Mouse (Mus musculus) erythroblast, embryonic 14.5 days (primary cell): ENCODE measurements around the gene Fmo3. TPM values are rescaled to one million over a fixed set of nuclear protein-coding genes. Genes with fewer than 3 reads are reported as not detected.

ENCODE experiments used
- H3K27me3 ChIP-seq: 2 replicates; pipeline ENCODE4 v1.6.1; 2012; ENCODE audit warnings: inconsistent platforms; ENCODE audit not compliant: control insufficient read depth
- H3K36me3 ChIP-seq: 2 replicates; pipeline ENCODE4 v1.6.1; 2012; ENCODE audit warnings: mild to moderate bottlenecking, inconsistent platforms; ENCODE audit not compliant: control insufficient read depth
- H3K4me1 ChIP-seq: 2 replicates; pipeline ENCODE4 v1.6.1; 2012; ENCODE audit warnings: inconsistent platforms; ENCODE audit not compliant: control insufficient read depth
- H3K4me3 ChIP-seq: replicated peaks from 2 replicates; pipeline ENCODE3; 2012; ENCODE audit warnings: moderate library complexity, mild to moderate bottlenecking, inconsistent platforms
- H3K9me3 ChIP-seq: 2 replicates; pipeline ENCODE4 v1.6.1; 2012; ENCODE audit warnings: low read length, inconsistent platforms, mixed read lengths; ENCODE audit not compliant: control insufficient read depth
- GATA1 ChIP-seq: IDR thresholded peaks from 2 replicates; pipeline ENCODE4 v1.6.1; 2012; ENCODE audit warnings: low read length, inconsistent platforms, mixed read lengths
- TAL1 ChIP-seq: IDR thresholded peaks from 3 replicates; pipeline ENCODE4 v1.6.1; 2012; ENCODE audit warnings: low read length, inconsistent platforms, mixed read lengths
- polyA plus RNA-seq: library from polyadenylated mRNA; stranded (reverse); fragments of >175 nt; gene quantifications from 2 replicates; pipeline ENCODE4 v1.2.3, GENCODE M21; 2012

Fmo3 gene
- polyA plus RNA-seq: not detected in 2 replicates

GRCm38 (mm10) chr1:162984428-162984827 is at the start of gene Fmo3:
TSS of gene Fmo3 (minus strand) at chr1:162984528.
- H3K4me3 ChIP-seq: no peak within 1 kb of the TSS
- no peaks in the 10 kb centered on the region for H3K36me3 ChIP-seq
- no peaks in the 10 kb centered on the region for H3K27me3 ChIP-seq
- no peaks in the 10 kb centered on the region for H3K4me1 ChIP-seq
- no peak for TF ChIP-seq GATA1
- no peak for TF ChIP-seq TAL1
- peaks cover 3% of the 10 kb centered on the region; the same call in 1 of the 2 replicates for H3K9me3 ChIP-seq

GRCm38 (mm10) chr1:163023075-163023474 is 38.7 kb upstream of the Fmo3 start:
- TF ChIP-seq TAL1: no peak
- no peak for TF ChIP-seq GATA1
- no peaks in the 10 kb centered on the region for H3K27me3 ChIP-seq
- H3K4me1 ChIP-seq: no peaks in the 10 kb centered on the region
- peaks cover 2% of the 10 kb centered on the region; the same call in 1 of the 2 replicates for H3K9me3 ChIP-seq
- no peaks in the 10 kb centered on the region for H3K36me3 ChIP-seq
- H3K4me3 ChIP-seq: no peak overlapping the region

- H3K9me3 ChIP-seq: no peaks in the 10 kb centered on the region
- H3K36me3 ChIP-seq: no peaks in the 10 kb centered on the region
- no peak overlapping the region for H3K4me3 ChIP-seq
- H3K27me3 ChIP-seq: no peaks in the 10 kb centered on the region
- H3K4me1 ChIP-seq: no peaks in the 10 kb centered on the region
- TF ChIP-seq GATA1 (no peak), TAL1 (no peak)
Measured at GRCm38 (mm10) chr1:163009220-163009619, 24.9 kb upstream of the Fmo3 start.

- TF ChIP-seq GATA1: no peak
- TF ChIP-seq TAL1: no peak
- no peaks in the 10 kb centered on the region for H3K36me3 ChIP-seq
- no peaks in the 10 kb centered on the region for H3K4me1 ChIP-seq
- H3K9me3 ChIP-seq: no peaks in the 10 kb centered on the region
- H3K27me3 ChIP-seq: no peaks in the 10 kb centered on the region
- H3K4me3 ChIP-seq: no peak overlapping the region
Measured at GRCm38 (mm10) chr1:163003496-163003895, 19.2 kb upstream of the Fmo3 start.

- TF ChIP-seq TAL1 (no peak), GATA1 (no peak)
- Histone ChIP-seq H3K4me3 (no peak overlapping the region), H3K9me3 (no peaks in the 10 kb centered on the region), H3K4me1 (no peaks in the 10 kb centered on the region), H3K27me3 (no peaks in the 10 kb centered on the region), H3K36me3 (no peaks in the 10 kb centered on the region)
Measured at GRCm38 (mm10) chr1:163001271-163001829, 17.0 kb upstream of the Fmo3 start.

- H3K36me3 ChIP-seq: no peaks in the 10 kb centered on the region
- H3K4me3 ChIP-seq: no peak overlapping the region
- peaks cover 6% of the 10 kb centered on the region for H3K9me3 ChIP-seq
- TF ChIP-seq TAL1 (no peak), GATA1 (no peak)
- no peaks in the 10 kb centered on the region for H3K4me1 ChIP-seq
- no peaks in the 10 kb centered on the region for H3K27me3 ChIP-seq
Measured at GRCm38 (mm10) chr1:162987546-162987945, 3.2 kb upstream of the Fmo3 start.

GRCm38 (mm10) chr1:162986777-162987176 is 2.4 kb upstream of the Fmo3 start:
- Histone ChIP-seq H3K4me3 (no peak overlapping the region), H3K36me3 (no peaks in the 10 kb centered on the region), H3K27me3 (no peaks in the 10 kb centered on the region), H3K4me1 (no peaks in the 10 kb centered on the region), H3K9me3 (peaks cover 6% of the 10 kb centered on the region)
- TF ChIP-seq GATA1 (no peak), TAL1 (no peak)

GRCm38 (mm10) chr1:162986121-162986748 is 1.9 kb upstream of the Fmo3 start:
- TF ChIP-seq GATA1 (no peak), TAL1 (no peak)
- H3K36me3 ChIP-seq: no peaks in the 10 kb centered on the region

GRCm38 (mm10) chr1:162963556-162963955 is 20.8 kb downstream of the Fmo3 start:
- H3K36me3 ChIP-seq: no peaks in the 10 kb centered on the region
- peaks cover 11% of the 10 kb centered on the region; the same call in 1 of the 2 replicates for H3K9me3 ChIP-seq
- no peak for TF ChIP-seq TAL1
- no peak for TF ChIP-seq GATA1
- no peaks in the 10 kb centered on the region for H3K27me3 ChIP-seq
- no peaks in the 10 kb centered on the region for H3K4me1 ChIP-seq
- H3K4me3 ChIP-seq: no peak overlapping the region

More at GRCm38 (mm10) chr1:162986121-162986748, 1.9 kb upstream of the Fmo3 start:
- Histone ChIP-seq H3K27me3 (no peaks in the 10 kb centered on the region), H3K4me1 (no peaks in the 10 kb centered on the region), H3K9me3 (peaks cover 4% of the 10 kb centered on the region), H3K4me3 (no peak overlapping the region)
